Mouse (Mus musculus): ENCODE measurements around the gene Cdk13. TPM values are rescaled to one million over a fixed set of nuclear protein-coding genes. Genes with fewer than 3 reads are reported as not detected.
A peak's percentile ranks its signal among the peaks of the same experiment; 100 is the strongest.

Cdk13 gene
- polyA plus RNA-seq (2012; ENCODE audit: insufficient read depth, insufficient read length, missing spikeins): 45.8 and 46.5 TPM in 2 replicates

DNA sequence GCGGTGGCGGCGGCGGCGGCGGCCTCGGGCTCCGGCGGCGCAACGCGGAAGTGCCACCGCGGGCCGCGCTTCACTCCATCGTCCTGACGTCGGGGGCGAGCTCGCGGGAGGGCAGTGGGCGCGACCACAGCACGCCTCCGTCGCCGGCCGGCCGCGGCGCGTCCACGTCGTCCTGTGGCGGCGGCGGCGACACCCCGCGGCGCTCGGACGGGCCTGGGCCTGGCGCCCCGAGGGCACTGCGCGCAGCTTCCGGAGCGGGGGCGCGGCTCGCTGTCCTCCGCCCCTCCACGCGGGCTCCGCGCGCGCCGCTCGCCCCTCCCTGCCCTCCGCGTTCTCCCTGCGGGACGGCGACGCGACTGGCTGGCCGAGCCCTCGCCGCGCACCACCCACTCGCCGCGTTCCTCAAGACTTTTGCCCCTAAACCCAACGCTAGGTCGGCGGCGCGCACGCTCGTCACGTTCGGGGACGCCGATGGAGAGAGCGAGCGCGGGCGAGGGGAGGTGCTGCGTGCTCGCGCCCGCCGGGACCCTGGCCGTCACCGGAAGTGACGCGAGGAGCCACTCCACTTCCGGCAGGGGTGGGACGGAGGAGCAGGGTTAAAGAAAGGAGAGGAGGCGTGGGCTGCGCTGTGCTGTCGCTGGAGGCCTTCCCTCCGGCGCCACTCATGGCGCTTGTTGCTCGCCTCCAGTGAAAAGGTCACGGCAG, at the start of gene Cdk13:
Gene Cdk13, minus strand, starts transcription at position 189 of the 705 bp plus-strand sequence.
- peak within 1 kb of the TSS; percentile 96 for H3K27ac ChIP-seq (ENCODE audit: insufficient read depth, low read depth, low read length)
- peak; percentile 93 for TF ChIP-seq POLR2A (IDR thresholded peaks at IDR 0.05; ENCODE audit: borderline replicate concordance, low read depth, low read length)
- no peak for TF ChIP-seq CTCF (IDR thresholded peaks at IDR 0.05; ENCODE audit: low read depth, low read length)

DNA sequence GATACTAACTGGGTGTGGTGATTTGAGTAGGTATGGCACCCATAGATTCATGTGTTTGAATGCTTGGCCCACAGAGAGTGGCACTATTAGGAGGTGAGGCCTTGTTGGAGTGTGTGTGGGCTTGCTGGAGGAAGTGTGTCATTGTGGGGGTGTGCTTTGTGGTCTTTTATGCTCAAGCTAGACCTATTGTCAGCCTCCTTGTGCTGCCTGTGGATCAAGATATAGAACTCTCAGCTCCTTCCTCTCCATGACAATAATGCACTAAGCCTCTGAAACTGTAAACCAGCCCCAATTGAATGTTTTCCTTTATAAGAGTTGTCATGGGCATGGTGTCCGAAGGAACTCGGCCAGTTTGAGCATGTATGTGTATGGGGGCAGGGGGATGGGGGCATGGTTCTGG, 38.4 kb upstream of the Cdk13 start:
- TF ChIP-seq CTCF (IDR thresholded peaks at IDR 0.05; ENCODE audit: low read depth, low read length) (no peak), POLR2A (IDR thresholded peaks at IDR 0.05; ENCODE audit: borderline replicate concordance, low read depth, low read length) (no peak)
- Histone ChIP-seq H3K4me3 (ENCODE audit: insufficient read depth, low read length) (no peak overlapping the region), H3K4me1 (ENCODE audit: control insufficient read depth, insufficient read depth, low read length) (no peaks in the 10 kb centered on the region), H3K27ac (ENCODE audit: insufficient read depth, low read depth, low read length) (no peak overlapping the region)

More for the DNA sequence above, at the start of gene Cdk13:
- Histone ChIP-seq H3K4me1 (ENCODE audit: control insufficient read depth, insufficient read depth, low read length) (no peaks in the 10 kb centered on the region), H3K4me3 (ENCODE audit: insufficient read depth, low read length) (peak within 1 kb of the TSS; percentile 98)

DNA sequence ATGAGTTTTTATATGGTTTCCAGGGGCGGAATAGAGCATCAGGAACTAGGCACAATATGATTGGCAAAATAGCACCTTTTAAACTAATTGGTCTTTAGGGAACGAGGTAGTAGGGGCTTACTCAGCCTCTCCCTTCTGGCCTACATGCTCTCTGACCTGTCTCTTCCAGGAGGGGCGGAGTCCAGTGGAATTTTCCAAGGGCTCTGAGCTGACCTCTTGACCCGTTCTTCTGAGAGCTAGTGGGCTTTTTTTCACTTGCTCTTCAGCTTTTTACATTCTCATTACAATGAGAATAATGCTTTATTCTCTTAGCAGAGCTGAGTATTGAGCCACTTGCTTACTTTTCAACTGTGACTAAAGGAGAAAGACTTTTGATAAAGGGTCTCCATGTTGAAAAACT, 37.9 kb upstream of the Cdk13 start:
- H3K4me3 ChIP-seq (ENCODE audit: insufficient read depth, low read length): no peak overlapping the region
- no peaks in the 10 kb centered on the region for H3K4me1 ChIP-seq (ENCODE audit: control insufficient read depth, insufficient read depth, low read length)
- H3K27ac ChIP-seq (ENCODE audit: insufficient read depth, low read depth, low read length): no peak overlapping the region
- TF ChIP-seq POLR2A (IDR thresholded peaks at IDR 0.05; ENCODE audit: borderline replicate concordance, low read depth, low read length) (no peak), CTCF (IDR thresholded peaks at IDR 0.05; ENCODE audit: low read depth, low read length) (no peak)

DNA sequence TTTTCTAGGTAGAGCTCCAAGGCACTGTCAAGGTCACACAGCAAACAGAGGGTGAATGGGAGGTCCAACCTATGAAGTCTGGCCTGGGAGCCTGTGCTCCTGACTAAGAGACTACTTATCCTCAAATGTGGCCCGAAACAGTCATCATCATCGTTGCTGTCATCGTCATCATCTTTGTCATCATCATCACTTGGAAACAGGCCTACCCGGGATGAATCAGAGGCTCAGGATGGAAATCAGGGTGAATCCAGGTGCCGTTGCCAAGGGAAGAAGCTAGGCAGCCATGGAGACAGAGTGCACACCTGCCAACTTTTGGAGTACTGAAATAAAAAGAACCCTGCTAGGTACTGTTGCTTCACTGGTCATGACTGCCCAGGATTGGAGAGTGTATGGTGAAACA, 34.2 kb upstream of the Cdk13 start:
- Histone ChIP-seq H3K4me3 (ENCODE audit: insufficient read depth, low read length) (no peak overlapping the region), H3K27ac (ENCODE audit: insufficient read depth, low read depth, low read length) (no peak overlapping the region), H3K4me1 (ENCODE audit: control insufficient read depth, insufficient read depth, low read length) (peaks cover 9% of the 10 kb centered on the region)
- no peak for TF ChIP-seq CTCF (IDR thresholded peaks at IDR 0.05; ENCODE audit: low read depth, low read length)
- TF ChIP-seq POLR2A (IDR thresholded peaks at IDR 0.05; ENCODE audit: borderline replicate concordance, low read depth, low read length): no peak

DNA sequence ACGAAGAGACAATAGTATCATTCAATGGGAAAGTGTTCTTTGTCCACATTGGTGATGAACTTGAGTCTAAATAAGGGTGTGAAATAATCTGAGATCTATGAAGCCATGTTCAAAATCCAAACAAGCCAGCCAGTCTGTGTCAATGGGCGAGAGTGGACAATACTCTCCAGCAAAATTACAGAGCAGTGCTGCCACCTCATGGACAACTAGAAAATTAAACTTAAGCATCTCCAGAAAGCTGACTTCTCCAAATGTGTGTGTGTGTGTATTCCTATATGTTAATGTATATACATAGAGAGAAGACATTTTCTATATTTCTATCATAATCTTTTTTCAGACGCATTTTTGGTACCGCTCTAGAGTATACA, 33.6 kb upstream of the Cdk13 start:
- H3K4me3 ChIP-seq (ENCODE audit: insufficient read depth, low read length): no peak overlapping the region
- TF ChIP-seq POLR2A (IDR thresholded peaks at IDR 0.05; ENCODE audit: borderline replicate concordance, low read depth, low read length) (no peak), CTCF (IDR thresholded peaks at IDR 0.05; ENCODE audit: low read depth, low read length) (no peak)
- H3K27ac ChIP-seq (ENCODE audit: insufficient read depth, low read depth, low read length): no peak overlapping the region
- peaks cover 9% of the 10 kb centered on the region for H3K4me1 ChIP-seq (ENCODE audit: control insufficient read depth, insufficient read depth, low read length)

DNA sequence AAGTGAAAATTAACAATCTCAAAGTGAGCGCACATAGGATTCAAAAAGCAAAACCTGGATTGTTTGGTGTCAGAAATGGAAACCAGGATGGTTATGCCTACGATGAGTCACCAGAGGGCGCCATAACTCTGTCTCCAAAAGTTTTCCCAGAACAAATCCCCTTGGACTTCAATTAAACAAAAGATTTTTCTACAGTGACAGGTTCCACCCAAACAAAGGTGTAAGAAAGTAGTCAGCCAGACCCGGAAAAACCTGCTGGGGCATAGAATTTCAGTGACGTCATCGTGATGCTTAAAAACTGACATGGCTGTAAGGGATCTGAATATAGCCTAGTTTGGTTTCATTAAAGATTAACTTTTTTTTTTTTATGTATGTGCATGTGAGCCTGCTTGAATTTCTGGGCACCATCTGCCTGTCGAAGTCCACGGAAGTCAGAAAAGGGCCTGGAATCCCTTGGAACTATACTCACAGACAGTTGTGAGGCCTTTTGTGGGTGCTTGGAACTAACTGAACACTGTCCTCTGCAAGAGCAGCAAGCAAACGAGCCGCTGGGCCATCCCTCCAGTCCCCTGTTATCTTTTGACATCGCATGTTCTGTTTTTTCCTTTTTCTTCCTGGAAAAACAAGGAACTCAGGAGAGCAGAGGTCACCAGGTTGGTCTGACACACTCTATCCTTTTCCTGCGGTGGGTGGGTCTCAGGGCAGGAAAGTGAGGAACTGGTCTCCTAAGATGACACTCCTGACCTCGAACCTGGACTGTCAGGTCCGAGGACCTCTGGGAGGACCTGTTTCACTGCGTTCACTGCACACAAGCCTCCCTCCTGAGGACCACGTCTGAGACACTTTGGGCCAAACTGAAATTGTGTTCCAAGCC, 33.0 kb upstream of the Cdk13 start:
- H3K4me3 ChIP-seq (ENCODE audit: insufficient read depth, low read length): no peak overlapping the region
- peaks cover 9% of the 10 kb centered on the region for H3K4me1 ChIP-seq (ENCODE audit: control insufficient read depth, insufficient read depth, low read length)
- H3K27ac ChIP-seq (ENCODE audit: insufficient read depth, low read depth, low read length): no peak overlapping the region
- no peak for TF ChIP-seq POLR2A (IDR thresholded peaks at IDR 0.05; ENCODE audit: borderline replicate concordance, low read depth, low read length)
- 0 out of 2 replicates have a peak, but pooled peaks have one; percentile 5 for TF ChIP-seq CTCF (IDR thresholded peaks at IDR 0.05; ENCODE audit: low read depth, low read length)

DNA sequence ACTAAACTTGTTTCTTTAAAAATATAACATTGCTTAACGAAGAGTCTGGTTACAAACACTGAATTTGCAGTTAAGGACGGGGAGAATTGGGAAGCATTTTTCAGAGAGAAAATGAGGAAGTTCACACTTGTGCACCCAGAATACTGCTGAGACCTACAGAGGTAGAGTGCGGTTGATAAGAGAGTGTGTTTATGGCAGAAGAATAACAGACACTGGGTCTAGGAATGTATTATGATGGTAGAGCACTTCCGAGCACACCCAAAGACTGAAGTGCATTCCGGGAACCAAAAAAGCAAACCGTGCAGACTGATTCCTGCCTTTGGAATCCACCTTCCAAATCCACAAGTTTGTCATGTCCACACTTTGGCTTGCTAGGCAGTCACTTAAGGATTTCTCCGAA, 31.9 kb upstream of the Cdk13 start:
- H3K4me3 ChIP-seq (ENCODE audit: insufficient read depth, low read length): no peak overlapping the region
- TF ChIP-seq CTCF (IDR thresholded peaks at IDR 0.05; ENCODE audit: low read depth, low read length) (no peak), POLR2A (IDR thresholded peaks at IDR 0.05; ENCODE audit: borderline replicate concordance, low read depth, low read length) (no peak)

DNA sequence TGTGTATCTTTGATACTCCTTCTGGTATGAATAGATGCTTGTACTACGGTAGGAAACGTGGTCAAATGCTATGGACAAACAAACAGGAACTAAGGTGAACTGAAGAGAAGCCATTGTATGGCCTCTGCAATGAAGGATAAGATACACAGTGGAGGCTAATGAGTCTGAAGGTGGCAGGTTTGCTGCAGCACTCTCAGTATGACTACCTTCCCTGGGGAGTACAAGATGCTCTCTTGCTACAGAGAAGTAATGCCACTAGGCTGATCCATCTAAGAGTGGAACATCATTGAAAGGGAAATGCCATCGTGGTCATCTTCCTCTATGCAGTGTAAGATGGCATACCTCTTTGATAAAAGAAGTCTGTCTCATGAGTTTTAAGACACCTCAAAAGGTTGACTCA, 28.0 kb upstream of the Cdk13 start:
- TF ChIP-seq CTCF (IDR thresholded peaks at IDR 0.05; ENCODE audit: low read depth, low read length): no peak
- no peak for TF ChIP-seq POLR2A (IDR thresholded peaks at IDR 0.05; ENCODE audit: borderline replicate concordance, low read depth, low read length)
- H3K4me1 ChIP-seq (ENCODE audit: control insufficient read depth, insufficient read depth, low read length): peaks cover 9% of the 10 kb centered on the region
- no peak overlapping the region for H3K27ac ChIP-seq (ENCODE audit: insufficient read depth, low read depth, low read length)
- H3K4me3 ChIP-seq (ENCODE audit: insufficient read depth, low read length): no peak overlapping the region

More for the DNA sequence above, 31.9 kb upstream of the Cdk13 start:
- Histone ChIP-seq H3K27ac (ENCODE audit: insufficient read depth, low read depth, low read length) (no peak overlapping the region), H3K4me1 (ENCODE audit: control insufficient read depth, insufficient read depth, low read length) (peaks cover 9% of the 10 kb centered on the region)

DNA sequence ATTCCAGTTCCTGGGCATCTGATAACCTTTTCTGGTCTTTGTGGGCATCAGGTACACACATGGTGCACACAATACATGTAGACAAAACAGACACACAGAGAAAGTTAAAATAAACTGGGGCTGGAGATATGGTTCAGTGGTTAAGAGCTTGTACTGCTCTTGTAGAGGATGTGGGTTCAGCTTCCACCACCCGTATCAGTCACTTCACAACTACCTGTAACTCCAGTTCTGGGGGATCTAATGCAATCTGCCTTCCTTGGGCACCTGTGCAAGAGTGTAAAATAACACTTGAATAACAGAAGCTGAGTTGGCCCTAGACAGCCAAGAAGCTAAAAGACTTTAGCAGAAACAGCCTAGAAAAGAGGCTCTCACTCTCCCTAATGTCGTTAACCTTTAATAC, 12.3 kb upstream of the Cdk13 start:
- no peak overlapping the region for H3K27ac ChIP-seq (ENCODE audit: insufficient read depth, low read depth, low read length)

DNA sequence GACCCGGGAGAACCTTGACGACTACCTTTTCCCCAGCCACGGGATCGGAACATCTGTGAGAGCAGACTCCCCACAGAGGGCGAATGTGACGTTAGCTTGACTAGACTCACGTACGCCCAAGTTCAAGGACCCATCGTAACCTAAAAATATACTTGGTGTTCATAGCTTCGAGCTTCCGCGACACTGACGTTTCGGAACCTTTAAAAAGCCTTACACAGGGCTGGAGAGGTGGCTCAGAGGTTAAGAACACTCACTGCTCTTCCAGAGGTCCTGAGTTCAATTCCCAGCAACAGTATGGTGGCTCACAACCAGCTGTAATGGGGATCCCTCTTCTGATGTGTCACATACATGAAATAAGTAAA, 698 bp upstream of the Cdk13 start:
- Histone ChIP-seq H3K27ac (ENCODE audit: insufficient read depth, low read depth, low read length) (peak overlapping the region; percentile 82), H3K4me1 (ENCODE audit: control insufficient read depth, insufficient read depth, low read length) (no peaks in the 10 kb centered on the region), H3K4me3 (ENCODE audit: insufficient read depth, low read length) (peak overlapping the region; percentile 75)
- no peak for TF ChIP-seq POLR2A (IDR thresholded peaks at IDR 0.05; ENCODE audit: borderline replicate concordance, low read depth, low read length)
- no peak for TF ChIP-seq CTCF (IDR thresholded peaks at IDR 0.05; ENCODE audit: low read depth, low read length)

More for the DNA sequence above, 12.3 kb upstream of the Cdk13 start:
- Histone ChIP-seq H3K4me1 (ENCODE audit: control insufficient read depth, insufficient read depth, low read length) (no peaks in the 10 kb centered on the region), H3K4me3 (ENCODE audit: insufficient read depth, low read length) (no peak overlapping the region)
- no peak for TF ChIP-seq CTCF (IDR thresholded peaks at IDR 0.05; ENCODE audit: low read depth, low read length)
- TF ChIP-seq POLR2A (IDR thresholded peaks at IDR 0.05; ENCODE audit: borderline replicate concordance, low read depth, low read length): no peak
